Mouse (Mus musculus) midbrain, embryonic 16.5 days (tissue): ENCODE measurements around the gene Olfr323. TPM values are rescaled to one million over a fixed set of nuclear protein-coding genes. Genes with fewer than 3 reads are reported as not detected.

Experiments used
- ATAC-seq: fragments of 200-750 bp; cut with Nextera tagmentation; 2 replicates; pipeline ENCODE4 v1.8.0; 2017; ENCODE audit warnings: moderate TSS enrichment
- H3K27ac ChIP-seq: fragments of 300-500 bp; sonication (generic); 2 replicates; pipeline ENCODE4 v1.5.1; 2014; ENCODE audit warnings: mild to moderate bottlenecking, low read length, mixed read lengths
- H3K27me3 ChIP-seq: fragments of 300-500 bp; sonication (generic); 2 replicates; pipeline ENCODE4 v1.6.1; 2014; ENCODE audit warnings: low read depth, low read length, mixed read lengths; ENCODE audit not compliant: control insufficient read depth, insufficient read depth
- H3K36me3 ChIP-seq: fragments of 300-500 bp; sonication (generic); 2 replicates; pipeline ENCODE4 v1.6.1; 2014; ENCODE audit warnings: mild to moderate bottlenecking, low read length, moderate library complexity, mixed read lengths; ENCODE audit not compliant: control insufficient read depth, insufficient read depth
- H3K4me1 ChIP-seq: fragments of 300-500 bp; sonication (generic); 2 replicates; pipeline ENCODE4 v1.6.1; 2014; ENCODE audit warnings: mild to moderate bottlenecking, low read length, mixed read lengths; ENCODE audit not compliant: control insufficient read depth, insufficient read depth
- H3K4me2 ChIP-seq: fragments of 300-500 bp; sonication (generic); 2 replicates; pipeline ENCODE4 v1.6.1; 2014; ENCODE audit warnings: mild to moderate bottlenecking, low read length, mixed read lengths
- H3K4me3 ChIP-seq: fragments of 300-500 bp; sonication (generic); 2 replicates; pipeline ENCODE4 v1.5.1; 2014; ENCODE audit warnings: low read depth, mild to moderate bottlenecking, low read length, moderate library complexity, mixed read lengths
- H3K9ac ChIP-seq: fragments of 300-500 bp; sonication (generic); 2 replicates; pipeline ENCODE4 v1.6.1; 2014; ENCODE audit warnings: low read depth, low read length, mixed read lengths
- H3K9me3 ChIP-seq: fragments of 300-500 bp; sonication (generic); replicated peaks from 2 replicates; pipeline ENCODE4 v1.6.1; 2014; ENCODE audit warnings: mild to moderate bottlenecking, low read length, mixed read lengths; ENCODE audit not compliant: control insufficient read depth, poor library complexity, severe bottlenecking
- WGBS: fragments of 180-500 bp; shearing (Covaris S2); extraction: QIAGEN DNeasy Blood & Tissue Kit; methylation state at CpG from one replicate; pipeline ENCODE4 v1.1.7; 2014; 5-methylcytosine and 5-hydroxymethylcytosine counted together
- polyA plus RNA-seq: library from polyadenylated mRNA; unstranded; fragments of >200 nt; fragmentation: Nextera tagmentation; extraction: Ambion mirVana; gene quantifications from 2 replicates; pipeline ENCODE4 v1.2.1, GENCODE M21; 2015

Gene Olfr323
- polyA plus RNA-seq, 1 experiment from 2014 or later, result not detected

DNA sequence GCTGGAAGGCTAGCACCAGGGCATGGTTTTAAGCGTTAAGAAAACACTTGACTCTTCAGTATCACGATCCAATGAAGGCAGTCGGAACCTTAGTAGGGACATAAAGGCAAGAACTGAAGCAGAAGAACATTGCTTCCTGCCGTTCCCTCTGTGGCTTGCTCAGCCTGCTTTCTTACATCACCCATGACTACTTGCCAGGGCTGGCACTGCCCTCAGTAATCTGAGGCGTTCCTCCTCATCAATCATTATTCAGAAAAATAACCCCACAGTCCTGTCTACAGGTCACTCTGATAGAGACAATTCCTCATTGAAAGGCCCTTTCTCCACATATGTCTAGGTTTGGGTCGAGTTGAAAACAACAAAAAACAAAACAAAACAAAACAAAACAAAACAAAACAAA, 23.3 kb downstream of the Olfr323 start:
- 85% methylated on average over 6 of the region's 6 CpGs for whole genome bisulfite sequencing
- no peak overlapping the region for H3K4me2 ChIP-seq
- no peak overlapping the region for H3K4me3 ChIP-seq
- H3K27me3 ChIP-seq, result no peaks in the 10 kb centered on the region
- no peaks in the 10 kb centered on the region for H3K9me3 ChIP-seq
- no peaks in the 10 kb centered on the region for H3K36me3 ChIP-seq
- H3K4me1 ChIP-seq, result no peaks in the 10 kb centered on the region
- H3K9ac ChIP-seq, result no peak overlapping the region
- ATAC-seq, result no peak
- no peak overlapping the region for H3K27ac ChIP-seq

DNA sequence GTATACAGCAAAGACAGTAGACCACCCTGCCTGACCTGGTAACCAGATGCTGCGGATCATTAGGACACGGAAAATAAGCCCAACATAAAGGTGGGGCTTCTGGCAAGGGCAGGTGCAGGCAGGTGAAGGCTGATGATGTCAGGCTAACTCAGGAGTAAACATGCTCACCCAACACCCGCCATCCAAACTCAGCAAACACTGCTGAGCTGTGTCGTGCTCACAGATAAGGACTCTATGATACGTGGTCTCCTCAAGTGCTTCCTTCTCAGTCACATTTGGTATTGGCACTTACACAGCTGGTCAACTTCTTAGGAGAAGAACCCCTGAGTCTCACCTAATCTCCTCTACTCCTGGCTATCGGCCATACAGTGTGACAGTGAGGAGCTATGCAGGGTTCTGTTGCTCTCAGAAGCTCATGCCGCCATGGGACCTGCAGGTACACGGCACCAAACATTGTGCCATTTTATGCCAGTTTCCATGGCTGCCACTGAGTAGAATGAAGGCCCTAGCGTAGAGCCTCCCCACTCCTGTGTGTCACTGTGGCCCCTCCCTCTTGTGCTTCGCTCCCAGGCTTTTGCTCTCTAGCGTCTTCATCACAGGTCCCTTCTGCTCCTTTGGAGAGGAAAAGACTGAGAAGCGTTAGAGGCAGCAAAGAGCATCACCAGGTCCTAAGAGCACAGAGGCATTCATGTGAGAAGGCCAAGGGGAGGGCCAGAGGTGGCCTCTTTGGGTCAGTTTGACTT, 24.0 kb downstream of the Olfr323 start:
- no peaks in the 10 kb centered on the region for H3K36me3 ChIP-seq
- no peaks in the 10 kb centered on the region for H3K9me3 ChIP-seq
- 87% methylated on average over 12 of the region's 12 CpGs for whole genome bisulfite sequencing
- no peak for ATAC-seq
- no peaks in the 10 kb centered on the region for H3K27me3 ChIP-seq
- H3K4me2 ChIP-seq, result no peak overlapping the region
- H3K4me1 ChIP-seq, result no peaks in the 10 kb centered on the region
- no peak overlapping the region for H3K27ac ChIP-seq
- H3K9ac ChIP-seq, result no peak overlapping the region
- H3K4me3 ChIP-seq, result no peak overlapping the region

DNA sequence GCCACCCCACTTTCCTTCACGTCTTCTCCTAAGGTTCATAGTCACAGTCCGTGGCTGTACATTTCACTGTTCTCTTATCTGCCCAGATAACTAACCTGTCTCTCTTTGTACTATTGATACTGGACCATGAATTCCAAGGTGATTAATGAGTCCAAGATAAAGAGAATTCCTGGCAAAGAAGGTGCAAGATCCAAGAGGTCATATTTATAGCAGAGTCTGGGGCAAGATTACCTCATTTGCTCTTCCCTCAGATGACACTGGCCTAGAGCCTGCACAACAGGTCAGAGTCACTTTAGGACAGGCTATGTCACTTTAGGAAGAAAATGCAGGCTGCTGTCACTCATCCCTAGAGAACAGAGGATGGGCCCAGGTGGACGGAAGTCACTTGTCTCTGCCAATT, 25.1 kb downstream of the Olfr323 start:
- Histone ChIP-seq H3K27me3 (no peaks in the 10 kb centered on the region), H3K9me3 (no peaks in the 10 kb centered on the region), H3K4me1 (no peaks in the 10 kb centered on the region), H3K4me3 (no peak overlapping the region), H3K36me3 (no peaks in the 10 kb centered on the region), H3K4me2 (no peak overlapping the region), H3K9ac (no peak overlapping the region), H3K27ac (no peak overlapping the region)
- no peak for ATAC-seq
- WGBS, result 89% methylated on average over 3 of the region's 3 CpGs

DNA sequence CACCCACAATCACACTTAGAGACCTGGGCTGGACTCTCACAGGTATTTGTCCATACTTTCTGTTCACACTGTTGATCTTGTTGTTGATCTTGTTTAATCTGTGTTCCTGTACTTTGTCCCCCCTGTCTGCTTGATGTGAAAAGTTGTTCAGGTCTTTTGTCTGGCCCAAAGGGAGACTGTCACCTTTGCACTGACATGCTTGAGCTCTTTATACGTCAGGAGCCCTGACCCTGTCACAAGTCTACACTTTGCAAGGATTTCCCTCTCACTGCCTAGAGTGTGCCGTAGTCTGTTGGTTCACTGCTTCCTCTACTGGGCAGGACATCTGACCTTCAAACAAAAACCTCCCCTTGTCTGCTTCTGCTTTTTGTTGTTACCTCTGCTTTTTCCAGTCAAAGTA, 25.6 kb downstream of the Olfr323 start:
- ATAC-seq, result no peak
- no peaks in the 10 kb centered on the region for H3K4me1 ChIP-seq
- no peaks in the 10 kb centered on the region for H3K36me3 ChIP-seq
- H3K9ac ChIP-seq, result no peak overlapping the region
- 65% methylated on average over 2 of the region's 2 CpGs for WGBS
- no peaks in the 10 kb centered on the region for H3K9me3 ChIP-seq
- no peak overlapping the region for H3K4me2 ChIP-seq
- no peak overlapping the region for H3K27ac ChIP-seq
- H3K4me3 ChIP-seq, result no peak overlapping the region
- H3K27me3 ChIP-seq, result no peaks in the 10 kb centered on the region

DNA sequence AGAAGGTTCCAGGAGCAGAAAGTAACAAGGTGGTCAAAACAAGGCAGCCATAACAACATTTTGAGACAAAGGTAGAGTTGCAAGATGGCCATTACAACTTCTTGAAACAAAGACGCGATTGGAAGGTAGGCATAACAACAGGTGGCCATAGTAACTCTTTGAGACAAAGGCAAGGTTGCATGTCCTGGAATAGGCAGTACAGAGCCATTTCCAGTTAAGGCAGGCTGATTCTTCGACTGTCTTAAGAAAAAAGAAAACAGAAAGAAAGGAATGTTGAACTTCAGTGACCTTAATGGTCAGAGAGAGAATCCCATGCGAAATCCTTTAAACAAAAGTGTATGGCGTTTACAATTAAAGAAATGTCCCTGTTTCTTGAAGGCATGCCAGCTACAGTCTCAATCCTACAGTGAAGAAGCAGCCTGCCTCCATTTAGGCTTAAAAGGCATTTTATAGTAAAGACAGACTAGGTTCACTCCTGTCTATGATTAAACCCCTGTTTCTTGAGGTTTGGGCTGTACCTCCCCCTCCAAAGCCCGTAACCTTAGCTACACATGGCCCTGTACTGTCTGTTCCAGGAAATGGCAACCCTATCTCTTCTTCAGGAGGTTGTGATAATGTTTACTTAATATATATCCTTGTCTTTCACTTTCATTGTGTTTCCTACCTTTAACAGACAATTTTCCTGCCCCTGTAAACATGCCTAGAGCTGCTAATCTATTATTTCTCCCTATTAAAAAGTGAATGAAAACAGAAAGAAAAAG, 27.3 kb downstream of the Olfr323 start:
- Histone ChIP-seq H3K27me3 (no peaks in the 10 kb centered on the region), H3K4me2 (no peak overlapping the region), H3K4me3 (no peak overlapping the region), H3K27ac (no peak overlapping the region), H3K4me1 (no peaks in the 10 kb centered on the region), H3K9me3 (no peaks in the 10 kb centered on the region), H3K9ac (no peak overlapping the region), H3K36me3 (no peaks in the 10 kb centered on the region)
- ATAC-seq, result no peak
- 83% methylated on average over 6 of the region's 6 CpGs for WGBS

DNA sequence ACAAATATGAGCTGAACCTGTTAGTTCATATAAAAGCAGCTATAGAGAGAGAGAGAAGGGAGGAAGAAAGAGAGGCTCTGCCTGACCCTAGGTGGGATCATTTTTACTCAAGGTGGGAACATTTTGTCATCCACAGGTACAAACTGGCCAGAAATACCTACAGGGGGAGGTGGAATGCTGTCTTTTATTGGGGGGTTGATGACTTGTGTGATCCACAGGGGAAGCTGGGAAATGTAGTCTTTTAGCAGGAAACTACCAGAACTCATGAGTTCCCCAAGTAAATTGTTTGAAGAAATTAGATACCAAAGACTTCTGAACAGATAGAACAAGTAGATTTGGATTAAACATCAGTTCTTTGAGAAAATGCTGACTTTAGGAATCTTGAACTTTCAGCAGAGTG, 28.2 kb downstream of the Olfr323 start:
- no peak overlapping the region for H3K4me2 ChIP-seq
- no peaks in the 10 kb centered on the region for H3K27me3 ChIP-seq
- H3K4me3 ChIP-seq, result no peak overlapping the region
- H3K9me3 ChIP-seq, result no peaks in the 10 kb centered on the region
- H3K4me1 ChIP-seq, result no peaks in the 10 kb centered on the region
- no peaks in the 10 kb centered on the region for H3K36me3 ChIP-seq
- H3K27ac ChIP-seq, result no peak overlapping the region
- no peak overlapping the region for H3K9ac ChIP-seq
- no peak for ATAC-seq

DNA sequence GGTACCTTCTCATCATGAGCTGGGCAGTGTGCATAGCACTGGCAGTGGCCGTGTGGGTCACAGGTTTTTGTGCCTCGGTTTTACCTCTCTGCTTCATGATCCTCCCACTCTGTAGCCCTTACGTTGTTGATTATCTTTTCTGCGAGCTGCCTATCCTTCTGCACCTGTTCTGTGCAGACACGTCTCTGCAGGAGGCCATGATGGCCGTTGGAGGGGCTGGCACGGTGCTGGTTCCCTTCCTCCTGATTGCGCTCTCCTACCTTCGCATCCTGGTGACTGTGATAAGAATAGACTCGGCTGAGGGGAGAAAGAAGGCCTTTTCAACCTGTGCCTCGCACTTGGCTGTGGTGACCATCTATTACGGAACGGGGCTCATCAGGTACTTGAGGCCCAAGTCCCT, 32.5 kb downstream of the Olfr323 start:
- no peak overlapping the region for H3K4me3 ChIP-seq

DNA sequence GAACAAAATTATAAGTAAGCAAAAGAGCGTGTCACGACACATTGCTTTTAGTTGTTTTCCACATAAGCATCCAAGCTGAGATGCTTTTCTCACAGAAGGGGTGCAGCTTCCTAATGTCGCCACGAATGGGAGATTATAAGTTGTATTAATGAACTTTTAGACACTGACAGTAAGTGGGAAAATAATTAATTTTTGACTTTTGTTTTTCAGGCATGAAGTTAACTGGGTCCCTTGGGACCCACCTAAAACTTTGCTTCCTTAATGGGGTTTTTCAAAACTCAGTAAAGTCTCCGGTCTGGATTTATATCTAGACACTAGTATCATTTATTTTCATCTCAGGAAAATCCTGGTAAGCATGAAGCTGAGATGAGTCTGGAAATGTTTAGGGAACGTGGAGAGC, 35.5 kb downstream of the Olfr323 start, which contains the start of gene Olfr324:
Olfr324 (plus strand) TSS at position 301 of the 400 bp plus-strand sequence.
- no peaks in the 10 kb centered on the region for H3K9me3 ChIP-seq
- 86% methylated on average over 6 of the region's 6 CpGs for WGBS
- no peak within 1 kb of the TSS for H3K27ac ChIP-seq
- no peak within 1 kb of the TSS for H3K9ac ChIP-seq
- no peaks in the 10 kb centered on the region for H3K27me3 ChIP-seq
- H3K36me3 ChIP-seq, result no peaks in the 10 kb centered on the region
- H3K4me3 ChIP-seq, result no peak within 1 kb of the TSS
- H3K4me2 ChIP-seq, result no peak within 1 kb of the TSS
- H3K4me1 ChIP-seq, result no peaks in the 10 kb centered on the region
- no peak for ATAC-seq

More for the DNA sequence above, 32.5 kb downstream of the Olfr323 start:
- Histone ChIP-seq H3K4me2 (no peak overlapping the region), H3K9ac (no peak overlapping the region), H3K9me3 (no peaks in the 10 kb centered on the region), H3K27ac (no peak overlapping the region), H3K4me1 (no peaks in the 10 kb centered on the region), H3K36me3 (no peaks in the 10 kb centered on the region), H3K27me3 (no peaks in the 10 kb centered on the region)
- WGBS, result 88% methylated on average over 13 of the region's 13 CpGs
- no peak for ATAC-seq

DNA sequence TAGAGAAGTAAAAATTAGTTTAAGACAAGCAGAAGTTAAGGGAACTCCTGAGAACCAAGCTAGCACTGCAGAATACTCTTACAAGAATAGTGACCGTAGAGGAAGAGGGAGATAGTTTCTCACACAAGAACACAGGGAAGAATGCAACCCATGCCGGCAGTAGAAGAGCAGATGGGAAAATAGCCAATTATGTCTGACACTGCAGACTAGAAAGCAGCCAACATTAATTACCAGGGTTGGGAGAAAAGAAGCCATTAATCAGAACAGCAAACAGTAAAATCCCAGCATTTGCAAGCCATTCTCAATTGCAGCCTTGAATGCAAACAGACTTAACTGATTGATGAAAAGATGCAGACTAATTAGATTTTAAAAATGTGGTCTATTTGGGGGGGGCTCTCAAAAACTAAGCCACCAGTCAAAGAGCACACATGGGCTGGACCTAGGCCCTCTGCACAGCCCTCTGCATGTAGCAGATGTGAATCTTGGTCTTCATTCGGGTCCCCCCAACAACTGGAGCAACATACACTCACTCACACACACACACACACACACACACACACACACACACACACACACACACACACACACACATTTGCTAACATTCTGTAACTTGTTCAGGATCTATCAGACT, 41.6 kb downstream of the Olfr323 start:
- H3K27me3 ChIP-seq, result no peaks in the 10 kb centered on the region
- no peaks in the 10 kb centered on the region for H3K9me3 ChIP-seq
- 60% methylated on average over 3 of the region's 3 CpGs for WGBS
- no peak overlapping the region for H3K27ac ChIP-seq
- H3K4me1 ChIP-seq, result no peaks in the 10 kb centered on the region
- H3K9ac ChIP-seq, result no peak overlapping the region
- H3K4me2 ChIP-seq, result no peak overlapping the region
- H3K36me3 ChIP-seq, result no peaks in the 10 kb centered on the region
- no peak for ATAC-seq
- no peak overlapping the region for H3K4me3 ChIP-seq
